Mouse (Mus musculus): ENCODE data around the gene Pnpo.

DNA sequence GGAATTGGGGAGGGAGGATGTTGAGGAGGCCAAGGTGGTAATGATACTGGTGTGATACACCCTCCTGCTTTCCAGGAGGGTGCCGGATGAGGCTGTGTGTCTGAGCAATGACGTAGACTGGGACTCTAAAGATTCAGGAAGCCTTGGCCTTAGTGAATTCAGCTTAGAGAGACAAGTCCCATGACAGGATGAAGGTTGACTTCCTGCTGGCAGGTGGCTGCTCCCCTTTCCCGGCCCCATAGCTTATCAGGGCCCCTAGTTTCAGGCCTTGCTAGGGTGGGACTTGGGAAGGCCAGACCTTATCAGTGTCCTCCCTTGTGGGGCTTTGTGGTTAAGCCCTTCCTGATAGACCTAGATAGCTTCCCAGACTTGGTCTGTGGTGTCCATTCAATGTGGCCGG lies 4.1 kb upstream of the Pnpo start:
- TF ChIP-seq CTCF (conservative IDR thresholded peaks at IDR 0.05; ENCODE audit: low read length): no peak
- TF ChIP-seq NANOG (IDR thresholded peaks at IDR 0.05; ENCODE audit: borderline replicate concordance, low read length): no peak
- no peak for TF ChIP-seq POU5F1 (IDR thresholded peaks at IDR 0.05; ENCODE audit: borderline replicate concordance, low read length)

All from E14TG2a.4 (cell line).